Mouse (Mus musculus): ENCODE data around the gene Bcl2l2. TPM values are rescaled to one million over a fixed set of nuclear protein-coding genes. Genes with fewer than 3 reads are reported as not detected.

Bcl2l2 gene
- polyA plus RNA-seq, 1 experiment from 2014 or later: 2.2 TPM

GRCm38 (mm10) chr14:54870861-54871260, 12.3 kb upstream of the Bcl2l2 start, which contains the start of gene Homez:
Gene Homez (minus strand): TSS chr14:54870961.
- Histone ChIP-seq H3K9me3 (replicated peaks) (no peaks in the 10 kb centered on the region), H3K27me3 (ENCODE audit: low read depth, poor library complexity, severe bottlenecking) (peaks cover 8% of the 10 kb centered on the region), H3K4me1 (peaks cover 3% of the 10 kb centered on the region), H3K36me3 (no peaks in the 10 kb centered on the region), H3K4me3 (no peak within 1 kb of the TSS), H3K27ac (no peak within 1 kb of the TSS)
- DNase-seq (ENCODE audit: low spot score): no peak
- WGBS: 90% methylated on average over 5 of the region's 5 CpGs

GRCm38 (mm10) chr14:54874165-54874564, 9.0 kb upstream of the Bcl2l2 start:
- Histone ChIP-seq H3K27me3 (ENCODE audit: low read depth, poor library complexity, severe bottlenecking) (peaks cover 40% of the 10 kb centered on the region), H3K4me1 (peaks cover 22% of the 10 kb centered on the region), H3K36me3 (no peaks in the 10 kb centered on the region), H3K9me3 (replicated peaks) (no peaks in the 10 kb centered on the region), H3K4me3 (no peak overlapping the region), H3K27ac (no peak overlapping the region)
- WGBS: 80% methylated on average over 3 of the region's 3 CpGs
- DNase-seq (ENCODE audit: low spot score): no peak

GRCm38 (mm10) chr14:54875844-54876538, 7.2 kb upstream of the Bcl2l2 start:
- WGBS: 2% methylated on average over 36 of the region's 36 CpGs
- H3K27me3 ChIP-seq (ENCODE audit: low read depth, poor library complexity, severe bottlenecking): peaks cover 40% of the 10 kb centered on the region
- no peaks in the 10 kb centered on the region for H3K9me3 ChIP-seq (replicated peaks)
- no peaks in the 10 kb centered on the region for H3K36me3 ChIP-seq
- no peak for DNase-seq (ENCODE audit: low spot score)
- H3K27ac ChIP-seq: peak overlapping the region; percentile 72
- H3K4me3 ChIP-seq: peak overlapping the region; percentile 67
- peaks cover 22% of the 10 kb centered on the region for H3K4me1 ChIP-seq

- no peaks in the 10 kb centered on the region for H3K9me3 ChIP-seq (replicated peaks)
- H3K4me1 ChIP-seq: peaks cover 22% of the 10 kb centered on the region
- H3K27me3 ChIP-seq (ENCODE audit: low read depth, poor library complexity, severe bottlenecking): peaks cover 40% of the 10 kb centered on the region
- peak overlapping the region; percentile 67 for H3K4me3 ChIP-seq
- peak; percentile 88 for DNase-seq (ENCODE audit: low spot score)
- H3K27ac ChIP-seq: peak overlapping the region; percentile 72
- under 1% methylated on average over 72 of the region's 72 CpGs for WGBS
- no peaks in the 10 kb centered on the region for H3K36me3 ChIP-seq
These were observed 6.6 kb upstream of the Bcl2l2 start for GRCm38 (mm10) chr14:54876539-54877047.

GRCm38 (mm10) chr14:54877048-54877715, 6.0 kb upstream of the Bcl2l2 start, which contains the start of gene Ppp1r3e:
Gene Ppp1r3e (minus strand): TSS chr14:54877550.
- Histone ChIP-seq H3K4me3 (peak within 1 kb of the TSS; percentile 67), H3K4me1 (peaks cover 22% of the 10 kb centered on the region), H3K9me3 (replicated peaks) (no peaks in the 10 kb centered on the region), H3K27me3 (ENCODE audit: low read depth, poor library complexity, severe bottlenecking) (peaks cover 40% of the 10 kb centered on the region), H3K36me3 (no peaks in the 10 kb centered on the region), H3K27ac (peak within 1 kb of the TSS; percentile 72)
- DNase-seq (ENCODE audit: low spot score): peak; percentile 73
- whole genome bisulfite sequencing: under 1% methylated on average over 61 of the region's 61 CpGs

GRCm38 (mm10) chr14:54884022-54884712, 990 bp downstream of the Bcl2l2 start:
- Histone ChIP-seq H3K4me3 (peak overlapping the region; percentile 66), H3K4me1 (peaks cover 28% of the 10 kb centered on the region), H3K27me3 (ENCODE audit: low read depth, poor library complexity, severe bottlenecking) (no peaks in the 10 kb centered on the region), H3K27ac (peak overlapping the region; percentile 91), H3K36me3 (peaks cover 16% of the 10 kb centered on the region), H3K9me3 (replicated peaks) (no peaks in the 10 kb centered on the region)
- 24% methylated on average over 21 of the region's 21 CpGs for WGBS
- no peak for DNase-seq (ENCODE audit: low spot score)

GRCm38 (mm10) chr14:54885309-54885708, 2.1 kb downstream of the Bcl2l2 start:
- Histone ChIP-seq H3K27me3 (ENCODE audit: low read depth, poor library complexity, severe bottlenecking) (no peaks in the 10 kb centered on the region), H3K9me3 (replicated peaks) (no peaks in the 10 kb centered on the region), H3K4me1 (peaks cover 28% of the 10 kb centered on the region), H3K27ac (0 out of 2 replicates have a peak overlapping the region, but pooled peaks have one; percentile 91), H3K36me3 (peaks cover 16% of the 10 kb centered on the region), H3K4me3 (no peak overlapping the region)
- DNase-seq (ENCODE audit: low spot score): no peak
- WGBS: 93% methylated on average over 11 of the region's 11 CpGs

- H3K36me3 ChIP-seq: peaks cover 19% of the 10 kb centered on the region
- no peaks in the 10 kb centered on the region for H3K27me3 ChIP-seq (ENCODE audit: low read depth, poor library complexity, severe bottlenecking)
- peak within 1 kb of the TSS; percentile 100 for H3K27ac ChIP-seq
- WGBS: 96% methylated on average over 3 of the region's 3 CpGs
- no peak for DNase-seq (ENCODE audit: low spot score)
- no peaks in the 10 kb centered on the region for H3K9me3 ChIP-seq (replicated peaks)
- H3K4me3 ChIP-seq: peak within 1 kb of the TSS; percentile 98
- H3K4me1 ChIP-seq: peaks cover 12% of the 10 kb centered on the region
These were observed 9.0 kb downstream of the Bcl2l2 start, which contains the start of gene Pabpn1 for GRCm38 (mm10) chr14:54892200-54892599. Gene Pabpn1 (plus strand): TSS chr14:54892500.

GRCm38 (mm10) chr14:54893651-54894181, 10.5 kb downstream of the Bcl2l2 start:
- Histone ChIP-seq H3K4me3 (peak overlapping the region; percentile 98), H3K27ac (peak overlapping the region; percentile 100), H3K4me1 (peaks cover 12% of the 10 kb centered on the region), H3K36me3 (peaks cover 34% of the 10 kb centered on the region), H3K27me3 (ENCODE audit: low read depth, poor library complexity, severe bottlenecking) (no peaks in the 10 kb centered on the region), H3K9me3 (replicated peaks) (no peaks in the 10 kb centered on the region)
- DNase-seq (ENCODE audit: low spot score): peak; percentile 92
- under 1% methylated on average over 38 of the region's 38 CpGs for WGBS

GRCm38 (mm10) chr14:54894296-54895151, 11.3 kb downstream of the Bcl2l2 start:
- peak; percentile 78 for DNase-seq (ENCODE audit: low spot score)
- H3K27ac ChIP-seq: peak overlapping the region; percentile 100
- no peaks in the 10 kb centered on the region for H3K9me3 ChIP-seq (replicated peaks)
- H3K4me3 ChIP-seq: peak overlapping the region; percentile 98
- WGBS: under 1% methylated on average over 54 of the region's 54 CpGs
- H3K27me3 ChIP-seq (ENCODE audit: low read depth, poor library complexity, severe bottlenecking): no peaks in the 10 kb centered on the region
- H3K36me3 ChIP-seq: peaks cover 40% of the 10 kb centered on the region
- peaks cover 12% of the 10 kb centered on the region for H3K4me1 ChIP-seq

GRCm38 (mm10) chr14:54897445-54897844, 14.3 kb downstream of the Bcl2l2 start:
- Histone ChIP-seq H3K9me3 (replicated peaks) (no peaks in the 10 kb centered on the region), H3K27ac (no peak overlapping the region), H3K4me1 (peaks cover 12% of the 10 kb centered on the region), H3K36me3 (peaks cover 42% of the 10 kb centered on the region), H3K27me3 (ENCODE audit: low read depth, poor library complexity, severe bottlenecking) (no peaks in the 10 kb centered on the region), H3K4me3 (no peak overlapping the region)
- no peak for DNase-seq (ENCODE audit: low spot score)
- WGBS: 68% methylated on average over 2 of the region's 2 CpGs

- 3% methylated on average over 3 of the region's 3 CpGs for whole genome bisulfite sequencing
- Histone ChIP-seq H3K36me3 (peaks cover 49% of the 10 kb centered on the region), H3K4me3 (no peak overlapping the region), H3K4me1 (peaks cover 3% of the 10 kb centered on the region), H3K9me3 (replicated peaks) (no peaks in the 10 kb centered on the region), H3K27me3 (ENCODE audit: low read depth, poor library complexity, severe bottlenecking) (no peaks in the 10 kb centered on the region), H3K27ac (no peak overlapping the region)
- DNase-seq (ENCODE audit: low spot score): peak; percentile 63
These were observed 17.2 kb downstream of the Bcl2l2 start for GRCm38 (mm10) chr14:54900383-54900782.
